Mouse (Mus musculus) limb, embryonic 11.5 days (tissue): ENCODE measurements around the gene AL731706.2. TPM values are rescaled to one million over a fixed set of nuclear protein-coding genes. Genes with fewer than 3 reads are reported as not detected.

Experiments used
- ATAC-seq: fragments of 200-750 bp; cut with Nextera tagmentation; 2 replicates; pipeline ENCODE4 v1.8.0; 2017; ENCODE audit warnings: low read depth; ENCODE audit not compliant: insufficient number of reproducible peaks, low FRiP score, low TSS enrichment
- DNase-seq: peaks from one replicate; pipeline ENCODE4 v3.0.0-alpha.2; 2015; ENCODE audit warnings: low spot score
- H3K27ac ChIP-seq: fragments of 300-500 bp; sonication (generic); replicated peaks from 2 replicates; pipeline ENCODE4 v1.5.1; 2014; ENCODE audit warnings: low read depth, mild to moderate bottlenecking, low read length
- H3K27me3 ChIP-seq: fragments of 300-500 bp; sonication (generic); 2 replicates; pipeline ENCODE4 v1.6.1; 2014; ENCODE audit warnings: mild to moderate bottlenecking, low read length, mixed read lengths; ENCODE audit not compliant: control insufficient read depth, insufficient read depth
- H3K36me3 ChIP-seq: fragments of 300-500 bp; sonication (generic); 2 replicates; pipeline ENCODE4 v1.6.1; 2014; ENCODE audit warnings: mild to moderate bottlenecking, low read length, moderate library complexity, mixed read lengths; ENCODE audit not compliant: control insufficient read depth, insufficient read depth
- H3K4me1 ChIP-seq: fragments of 300-500 bp; sonication (generic); 2 replicates; pipeline ENCODE4 v1.6.1; 2014; ENCODE audit warnings: low read length, mixed read lengths; ENCODE audit not compliant: control insufficient read depth, insufficient read depth
- H3K4me2 ChIP-seq: fragments of 300-500 bp; sonication (generic); 2 replicates; pipeline ENCODE4 v1.6.1; 2014; ENCODE audit warnings: low read depth, mild to moderate bottlenecking, moderate library complexity; ENCODE audit not compliant: severe bottlenecking
- H3K4me3 ChIP-seq: fragments of 300-500 bp; sonication (generic); 2 replicates; pipeline ENCODE4 v1.5.1; 2014; ENCODE audit warnings: low read depth, low read length
- H3K9ac ChIP-seq: fragments of 300-500 bp; sonication (generic); 2 replicates; pipeline ENCODE4 v1.6.1; 2014; ENCODE audit warnings: mild to moderate bottlenecking, low read length
- H3K9me3 ChIP-seq: fragments of 300-500 bp; sonication (generic); 2 replicates; pipeline ENCODE4 v1.6.1; 2016; ENCODE audit warnings: low read length; ENCODE audit not compliant: control insufficient read depth
- WGBS: fragments of 180-500 bp; shearing (Covaris S2); extraction: QIAGEN DNeasy Blood & Tissue Kit; methylation state at CpG from one replicate; pipeline ENCODE4 v1.1.7; 2014; 5-methylcytosine and 5-hydroxymethylcytosine counted together
- polyA plus RNA-seq: library from polyadenylated mRNA; unstranded; fragments of >200 nt; fragmentation: Nextera tagmentation; extraction: Ambion mirVana; gene quantifications from 2 replicates; pipeline ENCODE4 v1.2.1, GENCODE M21; 2014

The AL731706.2 gene
- polyA plus RNA-seq, result 24.2 and 25.8 TPM in 2 replicates

- Histone ChIP-seq H3K27ac (no peak within 1 kb of the TSS), H3K27me3 (no peaks in the 10 kb centered on the region), H3K4me1 (no peaks in the 10 kb centered on the region), H3K9me3 (no peaks in the 10 kb centered on the region), H3K4me3 (no peak within 1 kb of the TSS), H3K4me2 (no peak within 1 kb of the TSS), H3K36me3 (peaks cover 2% of the 10 kb centered on the region; the same call in 1 of the 2 replicates), H3K9ac (no peak within 1 kb of the TSS)
- DNase-seq (no peak), ATAC-seq (no peak)
- 91% methylated on average over 2 of the region's 2 CpGs for WGBS
These were observed at the start of gene AL731706.2 for GRCm38 (mm10) chr2:136885579-136885978. AL731706.2 (minus strand) TSS chr2:136885679.

DNA sequence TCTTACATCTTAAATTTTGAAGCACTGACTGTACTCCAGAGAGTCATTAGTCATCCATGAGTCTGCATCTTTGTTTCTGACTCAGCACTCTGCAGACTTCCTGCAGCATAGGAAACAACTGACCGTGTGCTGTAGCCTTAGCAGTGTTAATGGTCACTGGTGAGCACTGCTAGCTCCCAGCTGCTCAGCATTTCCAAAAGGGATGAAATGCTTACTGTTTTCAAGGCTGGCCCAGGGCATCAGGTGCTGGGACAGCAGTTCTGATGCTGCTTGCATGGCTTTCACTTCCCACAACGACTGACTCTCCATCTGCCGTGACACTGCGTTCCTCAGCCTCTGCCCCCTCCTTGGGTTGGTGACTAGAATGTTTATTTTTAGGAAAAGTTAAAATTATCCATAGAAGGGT, 35.5 kb upstream of the AL731706.2 start:
- Histone ChIP-seq H3K9ac (no peak overlapping the region), H3K36me3 (no peaks in the 10 kb centered on the region), H3K27me3 (no peaks in the 10 kb centered on the region), H3K4me2 (no peak overlapping the region), H3K27ac (no peak overlapping the region), H3K4me1 (no peaks in the 10 kb centered on the region), H3K4me3 (no peak overlapping the region), H3K9me3 (no peaks in the 10 kb centered on the region)
- DNase-seq, result no peak
- 80% methylated on average over 4 of the region's 4 CpGs for WGBS
- ATAC-seq, result no peak

DNA sequence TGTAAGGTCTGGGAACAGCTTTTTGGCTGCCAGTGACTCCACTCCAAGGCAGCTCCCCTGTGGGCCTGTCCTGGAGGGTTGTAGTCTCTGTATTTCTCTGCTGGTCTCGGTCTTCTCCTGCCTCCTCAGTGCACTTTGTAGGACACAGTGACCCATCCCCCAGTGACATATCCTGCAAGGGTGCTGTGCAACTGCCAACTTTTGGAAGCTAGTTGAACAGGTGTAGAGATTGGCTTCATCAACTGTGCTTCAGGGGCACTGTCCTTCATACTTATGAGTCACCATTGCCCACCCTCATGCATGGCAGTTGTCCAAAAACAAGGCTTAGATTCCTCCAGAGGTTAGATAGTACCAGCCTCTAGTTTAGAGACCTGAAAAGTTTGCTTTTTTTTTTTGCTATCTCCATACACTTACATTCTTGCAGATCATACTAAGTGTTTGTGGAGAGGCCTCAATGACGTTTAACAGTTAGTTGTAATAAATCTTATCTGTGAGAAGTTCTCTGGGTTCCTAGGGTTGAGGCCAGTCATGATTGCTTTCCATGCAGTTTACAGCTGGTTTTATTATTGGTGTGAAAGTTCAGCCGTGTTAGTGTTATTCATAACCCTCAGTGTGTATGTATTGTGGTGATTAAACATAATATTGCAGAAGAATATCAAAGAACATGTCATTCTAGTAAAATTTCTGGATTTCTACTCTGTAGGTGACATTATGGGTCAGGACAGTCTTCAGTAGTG, 34.9 kb upstream of the AL731706.2 start:
- Histone ChIP-seq H3K36me3 (no peaks in the 10 kb centered on the region), H3K4me3 (no peak overlapping the region), H3K4me2 (no peak overlapping the region), H3K27me3 (no peaks in the 10 kb centered on the region), H3K9ac (no peak overlapping the region), H3K9me3 (no peaks in the 10 kb centered on the region), H3K27ac (no peak overlapping the region), H3K4me1 (no peaks in the 10 kb centered on the region)
- ATAC-seq, result no peak
- DNase-seq, result no peak
- 77% methylated on average over 3 of the region's 3 CpGs for WGBS

GRCm38 (mm10) chr2:136919433-136919832, 34.0 kb upstream of the AL731706.2 start:
- Histone ChIP-seq H3K9me3 (no peaks in the 10 kb centered on the region), H3K27me3 (no peaks in the 10 kb centered on the region), H3K27ac (no peak overlapping the region), H3K36me3 (no peaks in the 10 kb centered on the region), H3K4me3 (no peak overlapping the region), H3K4me1 (no peaks in the 10 kb centered on the region), H3K9ac (no peak overlapping the region), H3K4me2 (no peak overlapping the region)
- no peak for DNase-seq
- no peak for ATAC-seq
- WGBS, result 95% methylated on average over 1 of the region's 1 CpGs

GRCm38 (mm10) chr2:136914334-136914902, 28.9 kb upstream of the AL731706.2 start:
- no peak for ATAC-seq
- Histone ChIP-seq H3K36me3 (no peaks in the 10 kb centered on the region), H3K27ac (no peak overlapping the region), H3K4me3 (no peak overlapping the region), H3K4me1 (no peaks in the 10 kb centered on the region), H3K9ac (no peak overlapping the region), H3K27me3 (no peaks in the 10 kb centered on the region), H3K9me3 (no peaks in the 10 kb centered on the region), H3K4me2 (no peak overlapping the region)
- DNase-seq, result no peak
- 63% methylated on average over 3 of the region's 3 CpGs for WGBS

- Histone ChIP-seq H3K4me1 (no peaks in the 10 kb centered on the region), H3K9ac (no peak overlapping the region), H3K4me3 (no peak overlapping the region), H3K27me3 (no peaks in the 10 kb centered on the region), H3K36me3 (no peaks in the 10 kb centered on the region), H3K9me3 (no peaks in the 10 kb centered on the region), H3K4me2 (no peak overlapping the region), H3K27ac (no peak overlapping the region)
- WGBS, result 86% methylated on average over 3 of the region's 3 CpGs
- no peak for DNase-seq
- no peak for ATAC-seq
These were observed 27.5 kb upstream of the AL731706.2 start for GRCm38 (mm10) chr2:136913021-136913420.

DNA sequence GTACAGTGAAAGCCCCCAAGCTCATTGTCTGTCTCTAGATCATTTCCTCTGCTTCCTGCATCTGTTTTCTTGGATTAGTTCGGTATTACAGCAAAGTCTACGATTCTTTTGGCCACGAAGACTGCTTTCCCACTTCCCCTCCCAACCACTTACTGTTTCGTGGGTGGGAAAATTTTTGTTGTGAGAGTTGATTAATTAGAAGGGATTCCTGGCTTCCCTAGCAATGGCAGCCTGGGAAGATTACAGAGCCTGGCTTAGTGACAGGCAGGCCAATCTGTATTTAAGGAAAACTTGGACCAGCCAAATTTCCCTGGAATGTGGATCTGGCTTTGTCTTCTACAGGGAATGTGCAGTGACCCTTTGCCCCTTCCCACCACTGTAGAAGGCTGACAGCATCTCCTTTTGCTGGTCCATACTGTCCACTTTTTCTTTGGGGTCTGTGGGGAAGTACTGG, 26.5 kb upstream of the AL731706.2 start:
- H3K27ac ChIP-seq, result no peak overlapping the region
- H3K36me3 ChIP-seq, result no peaks in the 10 kb centered on the region
- 58% methylated on average over 4 of the region's 4 CpGs for WGBS
- no peak overlapping the region for H3K4me3 ChIP-seq
- no peak overlapping the region for H3K4me2 ChIP-seq
- ATAC-seq, result no peak
- no peaks in the 10 kb centered on the region for H3K9me3 ChIP-seq
- H3K4me1 ChIP-seq, result no peaks in the 10 kb centered on the region
- DNase-seq, result no peak
- no peaks in the 10 kb centered on the region for H3K27me3 ChIP-seq
- no peak overlapping the region for H3K9ac ChIP-seq

GRCm38 (mm10) chr2:136909298-136909697, 23.8 kb upstream of the AL731706.2 start:
- no peaks in the 10 kb centered on the region for H3K27me3 ChIP-seq
- no peak overlapping the region for H3K27ac ChIP-seq
- H3K9me3 ChIP-seq, result no peaks in the 10 kb centered on the region
- H3K9ac ChIP-seq, result no peak overlapping the region
- DNase-seq (no peak), ATAC-seq (no peak)
- H3K4me1 ChIP-seq, result no peaks in the 10 kb centered on the region
- no peak overlapping the region for H3K4me3 ChIP-seq
- WGBS, result 80% methylated on average over 2 of the region's 2 CpGs
- peaks cover 3% of the 10 kb centered on the region; the same call in 1 of the 2 replicates for H3K36me3 ChIP-seq
- H3K4me2 ChIP-seq, result no peak overlapping the region
